In genomic region chr5:5756392-5757019, GRCm38 (mm10) we compare ENCODE assay signal across 17 mouse cellular contexts. TPM values are rescaled to one million over a fixed set of nuclear protein-coding genes. Genes with fewer than 3 reads are reported as not detected.
DNase-seq lines count a peak whose midpoint lies in the region; ATAC-seq lines count a peak whose summit lies in the region.
"Had no signal": no experiment of that assay in that cellular context is flagged by ENCODE, and none has a peak within 500 bp of the region (broad histone marks: within the 10 kb centered on the region; RNA-seq: fewer than 3 reads in every experiment).

No protein-coding gene starts in this region.

- DNase-seq in embryo, embryonic 10 days (ENCODE audit: low spot score) = peak; percentile 28
- no peak for DNase-seq in embryo, embryonic 9.5 days (ENCODE audit: extremely low spot score)
- DNase-seq in layer of hippocampus, postnatal 10 days (ENCODE audit: low spot score in 2 of 2) = peak; percentile 14 to 24
- no peak for DNase-seq in layer of hippocampus, adult 9-10 months (ENCODE audit: low spot score)
- peak; percentile 4 for DNase-seq in 416B (ENCODE audit: low read depth)
- DNase-seq in heart, adult 8-10 months (ENCODE audit: low spot score) = no peak
- DNase-seq in testis, postnatal 14 days (ENCODE audit: low spot score) = no peak
- DNase-seq: adrenal gland, adult 8-10 months; B cell, adult 2 months; heart, postnatal 10 days; kidney, adult 8-10 months; thymus, postnatal 25 days had no signal

- H3K36me3 ChIP-seq in hindbrain, embryonic 16.5 days (ENCODE audit: control insufficient read depth, insufficient read depth, low read length) = no peaks in the 10 kb centered on the region
- H3K36me3 ChIP-seq: embryonic facial prominence, embryonic 13.5 days; limb, embryonic 15.5 days; lung, embryonic 15.5 days had no signal

- H3K27ac ChIP-seq in hindbrain, embryonic 16.5 days (ENCODE audit: low read depth, low read length) = no peak overlapping the region
- H3K27ac ChIP-seq: embryonic facial prominence, embryonic 13.5 days; limb, embryonic 15.5 days; lung, embryonic 15.5 days had no signal

- no peaks in the 10 kb centered on the region for H3K4me1 ChIP-seq in hindbrain, embryonic 16.5 days (ENCODE audit: control insufficient read depth, insufficient read depth, low read depth, low read length)
- H3K4me1 ChIP-seq: embryonic facial prominence, embryonic 13.5 days; limb, embryonic 15.5 days; lung, embryonic 15.5 days had no signal

- no peak overlapping the region for H3K4me3 ChIP-seq in hindbrain, embryonic 16.5 days (ENCODE audit: low read length)
- H3K4me3 ChIP-seq: embryonic facial prominence, embryonic 13.5 days; limb, embryonic 15.5 days; lung, embryonic 15.5 days had no signal

- whole genome bisulfite sequencing in hindbrain, embryonic 16.5 days = 70% methylated on average over 3 of the region's 3 CpGs

- peak; percentile 54; the same call in 1 of the 2 replicates for ATAC-seq in hindbrain, embryonic 16.5 days

- no peaks in the 10 kb centered on the region for H3K9me3 ChIP-seq in hindbrain, embryonic 16.5 days (ENCODE audit: control insufficient read depth, low read length)
- H3K9me3 ChIP-seq: embryonic facial prominence, embryonic 13.5 days; limb, embryonic 15.5 days; lung, embryonic 15.5 days had no signal

- H3K9ac ChIP-seq in hindbrain, embryonic 16.5 days (ENCODE audit: low read depth, low read length) = no peak overlapping the region
- H3K9ac ChIP-seq: embryonic facial prominence, embryonic 13.5 days; limb, embryonic 15.5 days; lung, embryonic 15.5 days had no signal

- H3K4me2 ChIP-seq in hindbrain, embryonic 16.5 days (ENCODE audit: low read length) = no peak overlapping the region
- H3K4me2 ChIP-seq: embryonic facial prominence, embryonic 13.5 days; limb, embryonic 15.5 days; lung, embryonic 15.5 days had no signal

- no peaks in the 10 kb centered on the region for H3K27me3 ChIP-seq in hindbrain, embryonic 16.5 days (replicated peaks; ENCODE audit: control insufficient read depth, insufficient read depth, low read length)
- H3K27me3 ChIP-seq: lung, embryonic 15.5 days had no signal

RNA-seq across cellular contexts. Expression of gene Steap1, which starts 7.4 kb away (rescaled TPM):
- total RNA-seq in layer of hippocampus, postnatal 10 days (2021) = 1 to 10 TPM in 1 of 2 experiments, under 1 TPM in 1; 0.89 to 1.3 TPM
- polyA plus RNA-seq in hindbrain, embryonic 16.5 days (2015; fragmentation: Nextera tagmentation; extraction: Ambion mirVana) = 2.2 and 2.8 TPM in 2 replicates
- not detected for total RNA-seq in heart, adult 8-10 months (2022)
- total RNA-seq: granulocyte monocyte progenitor cell, adult 5-6 weeks had no signal

Comparison
In these comparisons a context has a peak if more than half of its experiments do, and no peak if none do; other contexts are left out.
1. DNase-seq: peak in embryo, embryonic 10 days (single experiment), layer of hippocampus, postnatal 10 days (2 of 2) and 416B (single experiment); none in embryo, embryonic 9.5 days (single experiment), layer of hippocampus, adult 9-10 months (single experiment), heart, adult 8-10 months (single experiment) and testis, postnatal 14 days (single experiment).